Mouse (Mus musculus) liver, embryonic 14.5 days (tissue): Measurements from ENCODE around the gene Ccnj.

Experiments used
- CTCF ChIP-seq: IDR thresholded peaks from 2 replicates; pipeline ENCODE4 v1.5.1; 2016; ENCODE audit warnings: antibody characterized with exemption, low read depth, control low read depth
- EP300 ChIP-seq: IDR thresholded peaks from 2 replicates; pipeline ENCODE4 v1.6.1; 2016; ENCODE audit warnings: antibody characterized with exemption, low read depth

DNA sequence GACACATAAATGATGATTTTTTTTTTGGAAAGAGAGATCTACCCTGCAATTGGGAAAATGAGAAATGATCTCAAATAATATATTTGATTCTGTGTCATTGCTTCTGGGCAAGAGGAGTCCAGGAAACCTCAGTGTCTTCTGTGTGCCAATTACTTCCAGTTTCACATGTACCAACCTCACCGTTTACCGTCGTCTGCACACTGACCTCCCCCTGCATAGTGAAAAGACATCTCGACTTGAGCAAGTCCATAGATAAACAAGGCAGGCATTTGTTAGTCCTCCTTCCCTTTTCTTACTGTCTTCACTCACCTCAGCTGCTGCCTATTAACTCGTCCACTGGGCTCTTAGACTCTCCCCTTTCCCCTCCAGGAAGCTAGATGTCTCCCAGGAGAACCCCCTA, 5.4 kb upstream of the Ccnj start:
- no peak for TF ChIP-seq CTCF
- TF ChIP-seq EP300, result no peak
